Mouse (Mus musculus) midbrain, embryonic 15.5 days (tissue): ENCODE measurements around the gene Sytl3. TPM values are rescaled to one million over a fixed set of nuclear protein-coding genes. Genes with fewer than 3 reads are reported as not detected.
A peak's percentile ranks its signal among the peaks of the same experiment; 100 is the strongest.

Source experiments
- ATAC-seq: fragments of 200-750 bp; cut with Nextera tagmentation; replicated peaks from 2 replicates; pipeline ENCODE4 v1.8.0; 2017; ENCODE audit warnings: moderate TSS enrichment
- H3K27ac ChIP-seq: fragments of 300-500 bp; sonication (generic); 2 replicates; pipeline ENCODE4 v1.5.1; 2015; ENCODE audit warnings: mild to moderate bottlenecking, inconsistent platforms
- H3K27me3 ChIP-seq: fragments of 300-500 bp; sonication (generic); replicated peaks from 2 replicates; pipeline ENCODE4 v1.6.1; 2015; ENCODE audit warnings: inconsistent platforms
- H3K36me3 ChIP-seq: fragments of 300-500 bp; sonication (generic); replicated peaks from 2 replicates; pipeline ENCODE4 v1.6.1; 2015; ENCODE audit warnings: inconsistent platforms
- H3K4me1 ChIP-seq: fragments of 300-500 bp; sonication (generic); 2 replicates; pipeline ENCODE4 v1.6.1; 2015; ENCODE audit warnings: inconsistent platforms
- H3K4me2 ChIP-seq: fragments of 300-500 bp; sonication (generic); 2 replicates; pipeline ENCODE4 v1.6.1; 2015; ENCODE audit warnings: inconsistent platforms, mild to moderate bottlenecking, moderate library complexity
- H3K4me3 ChIP-seq: fragments of 300-500 bp; sonication (generic); 2 replicates; pipeline ENCODE4 v1.5.1; 2015; ENCODE audit warnings: mild to moderate bottlenecking, inconsistent platforms
- H3K9ac ChIP-seq: fragments of 300-500 bp; sonication (generic); 2 replicates; pipeline ENCODE4 v1.6.1; 2015; ENCODE audit warnings: mild to moderate bottlenecking, inconsistent platforms
- H3K9me3 ChIP-seq: fragments of 300-500 bp; sonication (generic); 2 replicates; pipeline ENCODE4 v1.6.1; 2016; ENCODE audit warnings: inconsistent platforms
- WGBS: fragments of 180-500 bp; shearing (Covaris S2); methylation state at CpG from one replicate; pipeline ENCODE4 v1.1.7; 2015; ENCODE audit warnings: mixed read lengths; 5-methylcytosine and 5-hydroxymethylcytosine counted together
- polyA plus RNA-seq: library from polyadenylated mRNA; unstranded; fragments of >200 nt; fragmentation: Nextera tagmentation; extraction: Ambion mirVana; gene quantifications from 2 replicates; pipeline ENCODE4 v1.2.1, GENCODE M21; 2015

Sytl3 gene
- polyA plus RNA-seq, 1 experiment from 2014 or later, result 0.90 TPM

- H3K9ac ChIP-seq, result no peak overlapping the region
- ATAC-seq, result no peak
- H3K4me2 ChIP-seq, result no peak overlapping the region
- H3K36me3 ChIP-seq, result no peaks in the 10 kb centered on the region
- no peak overlapping the region for H3K27ac ChIP-seq
- 90% methylated on average over 11 of the region's 11 CpGs for WGBS
- no peaks in the 10 kb centered on the region for H3K9me3 ChIP-seq
- no peak overlapping the region for H3K4me3 ChIP-seq
- H3K27me3 ChIP-seq, result no peaks in the 10 kb centered on the region
- peaks cover 42% of the 10 kb centered on the region for H3K4me1 ChIP-seq
These were observed 84.9 kb downstream of the Sytl3 start for GRCm38 (mm10) chr17:6743787-6744239.

DNA sequence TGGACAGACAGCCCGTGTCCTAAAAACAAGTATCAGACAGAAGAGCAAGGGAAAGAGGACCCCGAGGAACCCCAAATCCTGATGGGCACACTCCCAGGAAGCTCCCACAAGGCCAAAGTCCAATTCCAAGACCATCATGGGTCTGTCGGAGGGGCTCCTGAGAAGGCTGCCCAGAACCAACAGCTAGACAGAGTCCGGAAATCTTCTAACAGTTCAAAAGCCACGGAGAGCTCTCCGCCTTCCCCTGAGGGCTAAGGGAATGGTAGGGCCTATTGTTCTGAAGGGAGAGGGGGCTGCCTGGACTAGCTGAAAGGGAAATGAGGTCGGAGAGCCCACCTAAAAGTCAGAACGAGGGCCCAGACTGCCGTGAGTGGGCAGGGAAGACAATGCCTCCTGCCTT, 85.5 kb downstream of the Sytl3 start:
- Histone ChIP-seq H3K27me3 (no peaks in the 10 kb centered on the region), H3K9ac (no peak overlapping the region), H3K4me3 (no peak overlapping the region), H3K27ac (no peak overlapping the region), H3K36me3 (no peaks in the 10 kb centered on the region), H3K4me1 (peaks cover 42% of the 10 kb centered on the region), H3K9me3 (no peaks in the 10 kb centered on the region), H3K4me2 (no peak overlapping the region)
- ATAC-seq, result no peak
- 57% methylated on average over 9 of the region's 9 CpGs for WGBS

GRCm38 (mm10) chr17:6744871-6745270, 86.0 kb downstream of the Sytl3 start:
- no peak overlapping the region for H3K4me3 ChIP-seq
- 89% methylated on average over 14 of the region's 14 CpGs for WGBS
- ATAC-seq, result no peak
- peaks cover 42% of the 10 kb centered on the region for H3K4me1 ChIP-seq
- no peak overlapping the region for H3K4me2 ChIP-seq
- no peaks in the 10 kb centered on the region for H3K36me3 ChIP-seq
- H3K27ac ChIP-seq, result peak overlapping the region; percentile 69; the same call in 1 of the 2 replicates
- H3K9ac ChIP-seq, result no peak overlapping the region
- H3K9me3 ChIP-seq, result no peaks in the 10 kb centered on the region
- no peaks in the 10 kb centered on the region for H3K27me3 ChIP-seq

GRCm38 (mm10) chr17:6745503-6745902, 86.6 kb downstream of the Sytl3 start:
- H3K36me3 ChIP-seq, result no peaks in the 10 kb centered on the region
- H3K4me3 ChIP-seq, result no peak overlapping the region
- H3K27ac ChIP-seq, result peak overlapping the region; percentile 69
- no peak overlapping the region for H3K9ac ChIP-seq
- H3K27me3 ChIP-seq, result no peaks in the 10 kb centered on the region
- ATAC-seq, result peak; percentile 50; the same call in 1 of the 2 replicates
- H3K4me2 ChIP-seq, result peak overlapping the region; percentile 23
- 33% methylated on average over 5 of the region's 5 CpGs for WGBS
- H3K4me1 ChIP-seq, result peaks cover 38% of the 10 kb centered on the region
- no peaks in the 10 kb centered on the region for H3K9me3 ChIP-seq

GRCm38 (mm10) chr17:6745975-6746374, 87.1 kb downstream of the Sytl3 start:
- Histone ChIP-seq H3K4me1 (peaks cover 36% of the 10 kb centered on the region), H3K36me3 (no peaks in the 10 kb centered on the region), H3K9me3 (no peaks in the 10 kb centered on the region), H3K27ac (peak overlapping the region; percentile 69), H3K27me3 (no peaks in the 10 kb centered on the region), H3K9ac (no peak overlapping the region), H3K4me3 (no peak overlapping the region), H3K4me2 (peak overlapping the region; percentile 23)
- WGBS, result 6% methylated on average over 9 of the region's 9 CpGs
- peak; percentile 87 for ATAC-seq

DNA sequence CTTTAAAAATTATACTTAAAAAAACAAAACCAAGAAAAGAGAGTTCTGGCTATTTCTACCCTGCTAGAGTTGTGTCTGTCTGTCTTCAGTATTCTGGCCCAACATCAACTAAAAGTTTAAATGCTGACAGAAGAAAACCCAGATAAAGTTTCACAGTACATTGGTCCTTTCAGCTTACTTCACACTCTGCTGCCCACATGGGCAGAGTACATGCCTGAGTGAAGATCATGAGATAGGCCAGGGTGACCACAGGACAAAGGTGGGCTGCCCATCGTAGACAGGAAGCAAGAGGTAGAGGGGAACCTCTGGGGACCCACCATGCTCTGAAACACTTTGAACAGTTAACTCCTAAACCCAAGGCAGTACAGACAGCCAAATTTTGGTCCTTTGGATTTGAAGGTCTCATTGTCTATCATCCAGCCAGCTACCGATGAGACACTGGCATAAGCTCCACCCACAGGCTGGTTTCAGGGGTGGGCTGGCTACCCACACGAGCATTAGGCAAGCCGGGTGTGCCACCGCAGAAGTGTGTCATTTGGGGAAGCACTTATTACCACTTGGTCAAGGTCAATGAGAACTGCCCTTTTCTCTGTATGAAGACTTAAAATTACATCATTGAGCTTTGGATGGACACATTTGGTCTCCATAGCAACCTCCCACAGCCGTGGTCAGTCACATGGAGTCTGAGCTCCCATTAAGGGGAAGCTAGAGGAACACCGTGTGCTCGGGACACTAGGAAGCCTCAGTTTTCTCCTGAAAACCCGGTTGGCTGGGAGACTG, 87.7 kb downstream of the Sytl3 start:
- ATAC-seq, result no peak
- Histone ChIP-seq H3K4me1 (peaks cover 36% of the 10 kb centered on the region), H3K4me3 (no peak overlapping the region), H3K27ac (peak overlapping the region; percentile 69), H3K9me3 (no peaks in the 10 kb centered on the region), H3K9ac (no peak overlapping the region), H3K4me2 (no peak overlapping the region), H3K27me3 (no peaks in the 10 kb centered on the region), H3K36me3 (no peaks in the 10 kb centered on the region)
- WGBS, result 60% methylated on average over 9 of the region's 9 CpGs

DNA sequence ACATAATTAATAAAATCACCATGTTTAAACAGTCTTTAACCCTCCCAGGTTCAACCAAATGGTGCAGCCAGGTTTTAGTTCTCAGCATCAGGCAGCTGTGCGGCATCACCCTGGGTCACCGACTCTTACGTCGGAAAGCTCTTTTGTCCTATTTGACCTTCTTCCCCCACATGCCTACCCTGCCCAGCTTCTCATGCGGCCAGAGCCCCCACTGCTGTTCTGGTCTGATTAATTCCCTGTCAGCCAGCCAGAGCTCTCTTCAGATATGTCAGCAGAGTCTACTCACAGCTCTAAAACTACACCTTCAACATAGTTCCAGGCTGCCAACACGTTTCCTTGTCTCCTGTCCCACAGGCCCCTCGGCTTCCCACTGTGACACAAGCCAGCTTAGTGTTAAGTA, 88.6 kb downstream of the Sytl3 start:
- Histone ChIP-seq H3K4me3 (no peak overlapping the region), H3K4me2 (no peak overlapping the region), H3K4me1 (peaks cover 31% of the 10 kb centered on the region), H3K36me3 (no peaks in the 10 kb centered on the region), H3K27me3 (no peaks in the 10 kb centered on the region), H3K27ac (no peak overlapping the region), H3K9ac (no peak overlapping the region), H3K9me3 (no peaks in the 10 kb centered on the region)
- ATAC-seq, result no peak
- 38% methylated on average over 7 of the region's 7 CpGs for WGBS

DNA sequence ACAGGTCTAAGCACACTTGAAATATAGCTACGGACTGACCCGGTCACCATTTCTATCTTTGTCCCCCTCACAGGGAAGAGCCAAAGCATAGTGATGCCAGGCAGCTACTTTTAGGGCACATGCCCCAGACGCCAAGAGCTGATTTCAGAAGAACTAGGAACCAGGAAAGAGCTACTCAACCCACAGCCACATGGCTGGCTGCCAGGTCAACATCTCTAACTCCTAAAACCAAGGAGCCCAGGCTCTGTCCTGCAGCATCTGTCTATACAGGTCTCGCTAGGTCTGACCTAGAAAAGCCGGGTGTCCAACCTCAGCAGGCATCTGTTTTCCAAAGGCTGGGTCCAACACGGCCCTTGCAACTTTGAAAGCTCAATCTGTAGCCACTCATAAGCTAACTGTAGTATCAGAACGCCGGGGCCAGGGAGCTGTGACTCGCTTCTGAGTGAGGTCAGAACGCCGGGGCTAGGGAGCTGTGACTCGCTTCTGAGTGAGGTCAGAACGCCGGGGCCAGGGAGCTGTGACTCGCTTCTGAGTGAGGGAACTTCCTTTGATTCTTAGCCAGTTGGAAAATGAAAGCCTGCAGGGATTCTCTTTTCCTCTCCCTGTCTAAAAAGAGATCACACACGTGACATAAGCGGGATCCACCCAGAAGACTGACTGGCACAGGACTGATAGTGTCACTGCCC, 90.0 kb downstream of the Sytl3 start:
- Histone ChIP-seq H3K4me2 (no peak overlapping the region), H3K9me3 (no peaks in the 10 kb centered on the region), H3K27me3 (no peaks in the 10 kb centered on the region), H3K9ac (no peak overlapping the region), H3K27ac (no peak overlapping the region), H3K36me3 (no peaks in the 10 kb centered on the region), H3K4me1 (peaks cover 29% of the 10 kb centered on the region), H3K4me3 (no peak overlapping the region)
- WGBS, result 88% methylated on average over 17 of the region's 17 CpGs
- ATAC-seq, result no peak

GRCm38 (mm10) chr17:6751221-6751859, 92.4 kb downstream of the Sytl3 start:
- Histone ChIP-seq H3K27me3 (no peaks in the 10 kb centered on the region), H3K36me3 (no peaks in the 10 kb centered on the region), H3K9ac (no peak overlapping the region), H3K4me1 (peaks cover 18% of the 10 kb centered on the region), H3K4me3 (no peak overlapping the region), H3K4me2 (no peak overlapping the region), H3K27ac (no peak overlapping the region), H3K9me3 (no peaks in the 10 kb centered on the region)
- no peak for ATAC-seq
- 87% methylated on average over 11 of the region's 11 CpGs for WGBS

DNA sequence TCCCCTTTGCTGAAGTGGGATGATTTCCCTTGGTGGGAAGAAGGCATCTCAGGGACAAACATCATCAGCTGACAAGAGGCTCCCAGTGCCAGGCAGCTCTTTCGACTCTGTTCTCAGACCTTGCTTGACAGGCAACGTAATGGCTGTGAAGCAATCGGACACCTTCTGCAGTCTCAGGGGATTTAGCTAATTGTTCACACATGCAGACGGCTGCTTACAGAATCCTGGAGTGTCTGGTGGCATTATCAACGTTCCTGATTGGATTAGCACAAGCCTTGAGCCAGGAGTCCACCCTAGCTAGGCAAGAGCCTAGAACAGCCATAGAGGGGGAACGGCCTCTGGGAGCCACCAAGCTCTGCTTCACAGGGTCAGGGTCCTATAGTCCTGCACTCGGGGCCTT, 93.5 kb downstream of the Sytl3 start:
- WGBS, result 42% methylated on average over 7 of the region's 7 CpGs
- ATAC-seq, result no peak
- H3K27ac ChIP-seq, result no peak overlapping the region

GRCm38 (mm10) chr17:6755176-6755575, 96.3 kb downstream of the Sytl3 start:
- no peak overlapping the region for H3K4me3 ChIP-seq
- H3K9me3 ChIP-seq, result no peaks in the 10 kb centered on the region
- H3K4me1 ChIP-seq, result 0 out of 2 replicates have a peak, but pooled peaks cover 4% of the 10 kb centered on the region
- 95% methylated on average over 9 of the region's 9 CpGs for WGBS
- H3K36me3 ChIP-seq, result no peaks in the 10 kb centered on the region
- H3K27me3 ChIP-seq, result no peaks in the 10 kb centered on the region
- ATAC-seq, result no peak
- no peak overlapping the region for H3K27ac ChIP-seq
- no peak overlapping the region for H3K9ac ChIP-seq
- H3K4me2 ChIP-seq, result no peak overlapping the region

More for the DNA sequence above, 93.5 kb downstream of the Sytl3 start:
- Histone ChIP-seq H3K4me1 (0 out of 2 replicates have a peak, but pooled peaks cover 8% of the 10 kb centered on the region), H3K4me2 (no peak overlapping the region), H3K9me3 (no peaks in the 10 kb centered on the region), H3K4me3 (no peak overlapping the region), H3K36me3 (no peaks in the 10 kb centered on the region), H3K27me3 (no peaks in the 10 kb centered on the region), H3K9ac (no peak overlapping the region)

GRCm38 (mm10) chr17:6755873-6756272, 97.0 kb downstream of the Sytl3 start:
- Histone ChIP-seq H3K4me1 (0 out of 2 replicates have a peak, but pooled peaks cover 4% of the 10 kb centered on the region), H3K27me3 (no peaks in the 10 kb centered on the region), H3K4me2 (no peak overlapping the region), H3K4me3 (no peak overlapping the region), H3K27ac (no peak overlapping the region), H3K9ac (no peak overlapping the region), H3K36me3 (no peaks in the 10 kb centered on the region), H3K9me3 (no peaks in the 10 kb centered on the region)
- 92% methylated on average over 8 of the region's 8 CpGs for WGBS
- ATAC-seq, result no peak
